Mouse (Mus musculus): ENCODE data around the gene Umod.

The Umod gene

DNA sequence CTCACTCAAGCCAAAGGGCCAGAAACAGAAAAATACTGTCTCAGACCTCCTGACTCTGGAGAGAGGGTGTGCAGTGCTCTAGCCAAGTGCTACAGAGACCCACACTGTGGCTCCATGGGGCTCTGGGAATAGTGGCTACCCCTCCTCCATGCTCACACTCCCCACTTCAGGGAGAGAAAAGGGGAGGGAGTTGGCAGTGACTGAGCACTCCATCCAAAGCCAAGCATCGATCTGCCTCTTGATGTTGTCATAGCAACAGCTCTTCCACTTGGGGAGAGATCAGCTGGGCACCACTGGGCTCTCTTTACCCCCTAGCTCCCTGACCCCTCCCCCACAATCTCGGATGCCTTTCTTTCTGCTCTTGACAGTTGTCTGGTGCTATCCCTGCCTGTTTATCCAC lies 58.4 kb downstream of the Umod start:
- peak; percentile 24 for DNase-seq

DNA sequence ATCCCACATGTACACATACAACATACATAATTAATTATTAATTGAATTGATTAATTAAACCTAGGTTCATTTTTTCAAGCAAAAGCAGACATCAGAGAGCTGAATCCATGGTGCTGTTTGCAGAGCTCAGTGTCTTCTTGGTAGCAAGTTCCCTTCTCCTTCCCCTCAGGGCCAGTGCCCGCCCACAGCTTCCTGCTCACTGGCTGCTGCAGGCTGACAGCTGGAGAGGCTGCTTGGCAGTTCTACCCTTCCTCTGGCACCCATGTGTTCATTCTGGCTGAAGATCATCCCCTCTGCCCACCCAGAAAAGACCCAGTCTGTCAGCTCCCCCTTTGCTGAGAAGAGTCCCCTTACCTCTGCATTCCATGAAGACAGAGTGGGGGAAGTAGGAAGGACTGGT lies 60.6 kb downstream of the Umod start:
- DNase-seq, result no peak

All from layer of hippocampus, adult 9-11 months (tissue).